Mouse (Mus musculus) bone marrow macrophage, adult 2 months (primary cell): ENCODE data around the gene Smim1.

Experiments
- CTCF ChIP-seq: IDR thresholded peaks from 2 replicates; pipeline ENCODE4 v1.5.1; 2012; ENCODE audit warnings: low read depth, mild to moderate bottlenecking, low read length, moderate library complexity
- POLR2A ChIP-seq: IDR thresholded peaks from 2 replicates; pipeline ENCODE4 v1.6.1; 2012; ENCODE audit warnings: mild to moderate bottlenecking, low read depth, low read length, borderline replicate concordance

GRCm38 (mm10) chr4:154012132-154012882 lies 13.7 kb downstream of the Smim1 start:
- TF ChIP-seq CTCF: no peak
- no peak for TF ChIP-seq POLR2A
